Mouse (Mus musculus): Measurements from ENCODE around the gene Ncoa4. TPM values are rescaled to one million over a fixed set of nuclear protein-coding genes. Genes with fewer than 3 reads are reported as not detected.
"Not testable (repeated sequence)": the region's sequence is repeated elsewhere in the genome, so short reads cannot be mapped to it uniquely, and the experiment has no call there.

Ncoa4 gene
- polyA plus RNA-seq, 1 experiment from 2014 or later: 97.2 TPM

DNA sequence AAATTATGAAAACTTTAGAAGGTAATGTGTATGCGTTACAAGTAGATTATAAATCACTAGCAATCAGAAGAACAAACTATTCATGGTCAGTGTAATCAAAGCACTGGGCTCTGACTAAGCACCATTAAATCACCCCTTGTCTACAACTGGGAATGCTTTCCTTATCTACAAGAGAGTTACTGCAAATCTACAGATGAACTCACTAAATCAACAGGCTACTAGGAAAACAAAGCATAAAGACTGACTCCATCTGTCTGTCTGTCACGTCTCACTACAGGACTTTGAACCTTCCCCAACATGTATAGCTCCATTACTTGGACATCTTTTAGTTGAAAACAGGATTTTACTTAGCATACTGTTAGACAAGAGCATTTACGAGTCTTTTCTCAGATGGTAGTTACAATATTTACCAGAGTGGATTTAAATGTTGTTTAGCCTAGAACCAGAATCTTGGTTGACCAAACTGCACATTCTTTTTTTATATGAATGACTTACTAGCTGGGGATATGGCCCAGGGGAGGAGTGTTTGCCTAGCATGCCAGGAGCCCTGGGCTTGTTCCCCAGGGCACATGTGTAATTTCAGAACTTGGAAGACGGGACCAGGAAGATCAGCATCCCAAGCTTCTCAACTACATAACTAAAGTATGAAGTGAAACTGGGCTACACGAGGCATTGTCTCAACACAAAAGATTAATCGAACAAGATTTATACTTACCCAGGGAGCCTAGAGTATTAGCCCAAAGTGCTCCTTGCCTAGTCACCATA is 31.1 kb downstream of the Ncoa4 start:
- H3K27ac ChIP-seq: no peak overlapping the region
- ATAC-seq (replicated peaks; ENCODE audit: low FRiP score, low read depth): no peak
- no peaks in the 10 kb centered on the region for H3K27me3 ChIP-seq (ENCODE audit: insufficient read depth, low read length)
- H3K9ac ChIP-seq (ENCODE audit: low read depth, low read length): no peak overlapping the region
- TF ChIP-seq CTCF (IDR thresholded peaks at IDR 0.05; ENCODE audit: low read depth): no peak
- WGBS: 73% methylated on average over 6 of the region's 6 CpGs
- DNase-seq (ENCODE audit: low spot score): no peak
- peaks cover 39% of the 10 kb centered on the region for H3K36me3 ChIP-seq (ENCODE audit: insufficient read depth, low read length)
- no peaks in the 10 kb centered on the region for H3K4me1 ChIP-seq (replicated peaks; ENCODE audit: insufficient read depth, low read length)
- H3K9me3 ChIP-seq (replicated peaks; ENCODE audit: low read length): no peaks in the 10 kb centered on the region
- no peak overlapping the region for H3K4me2 ChIP-seq (ENCODE audit: low read length)
- no peak overlapping the region for H3K4me3 ChIP-seq (replicated peaks; ENCODE audit: low read depth, low read length)

GRCm38 (mm10) chr14:32191926-32192325 is 32.3 kb downstream of the Ncoa4 start:
- DNase-seq (ENCODE audit: low spot score) (no peak), ATAC-seq (replicated peaks; ENCODE audit: low FRiP score, low read depth) (no peak)
- 93% methylated on average over 5 of the region's 5 CpGs for WGBS
- Histone ChIP-seq H3K9me3 (replicated peaks; ENCODE audit: low read length) (no peaks in the 10 kb centered on the region), H3K36me3 (ENCODE audit: insufficient read depth, low read length) (peaks cover 38% of the 10 kb centered on the region), H3K9ac (ENCODE audit: low read depth, low read length) (no peak overlapping the region), H3K4me1 (replicated peaks; ENCODE audit: insufficient read depth, low read length) (no peaks in the 10 kb centered on the region), H3K4me2 (ENCODE audit: low read length) (no peak overlapping the region), H3K4me3 (replicated peaks; ENCODE audit: low read depth, low read length) (no peak overlapping the region), H3K27me3 (ENCODE audit: insufficient read depth, low read length) (no peaks in the 10 kb centered on the region), H3K27ac (no peak overlapping the region)
- TF ChIP-seq CTCF (IDR thresholded peaks at IDR 0.05; ENCODE audit: low read depth): no peak

DNA sequence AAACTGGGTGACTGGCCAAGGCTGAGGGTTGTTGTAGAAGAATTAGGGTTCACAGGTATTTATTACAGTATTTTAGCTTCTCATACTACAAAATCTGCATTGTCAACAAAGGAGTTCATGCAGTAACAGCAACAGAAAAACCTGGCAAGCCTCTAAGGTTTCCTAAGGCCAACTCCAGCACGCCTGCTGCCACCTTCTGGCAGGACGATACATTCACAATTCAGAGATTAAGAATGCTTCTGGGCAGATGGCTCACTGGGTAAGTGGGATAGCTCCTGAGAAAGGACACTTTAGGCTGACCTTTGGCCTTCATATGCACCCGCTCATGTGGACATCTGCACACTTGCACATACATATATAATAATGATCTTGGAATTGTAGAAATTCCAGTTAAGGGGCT is 32.8 kb downstream of the Ncoa4 start:
- H3K4me2 ChIP-seq (ENCODE audit: low read length): no peak overlapping the region
- H3K27me3 ChIP-seq (ENCODE audit: insufficient read depth, low read length): no peaks in the 10 kb centered on the region
- H3K9ac ChIP-seq (ENCODE audit: low read depth, low read length): no peak overlapping the region
- ATAC-seq (replicated peaks; ENCODE audit: low FRiP score, low read depth) (peak; percentile 52; the same call in 1 of the 2 replicates), DNase-seq (ENCODE audit: low spot score) (peak; percentile 85)
- no peak overlapping the region for H3K4me3 ChIP-seq (replicated peaks; ENCODE audit: low read depth, low read length)
- no peak overlapping the region for H3K27ac ChIP-seq
- peak; percentile 81 for TF ChIP-seq CTCF (IDR thresholded peaks at IDR 0.05; ENCODE audit: low read depth)
- H3K4me1 ChIP-seq (replicated peaks; ENCODE audit: insufficient read depth, low read length): no peaks in the 10 kb centered on the region
- no peaks in the 10 kb centered on the region for H3K9me3 ChIP-seq (replicated peaks; ENCODE audit: low read length)
- H3K36me3 ChIP-seq (ENCODE audit: insufficient read depth, low read length): peaks cover 37% of the 10 kb centered on the region
- 44% methylated on average over 3 of the region's 3 CpGs for WGBS

DNA sequence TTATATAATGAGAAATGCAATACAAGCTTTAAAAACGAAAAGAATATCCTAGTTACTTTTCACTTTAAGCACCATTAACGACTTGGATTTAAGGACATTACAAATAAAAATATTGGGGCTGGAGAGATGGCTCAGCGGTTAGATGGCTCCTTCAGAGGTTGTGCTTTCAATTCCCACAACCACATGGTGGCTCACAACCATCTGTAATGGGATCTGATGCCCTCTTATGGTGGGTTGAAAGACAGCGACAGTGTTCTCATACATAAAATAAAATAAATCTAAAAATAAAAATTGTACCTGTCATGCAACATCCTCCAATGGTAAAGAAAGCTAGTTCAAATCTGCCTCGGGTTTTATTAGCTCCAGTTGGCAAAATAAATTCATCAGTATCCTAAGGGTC is 33.9 kb downstream of the Ncoa4 start:
- peak; percentile 41; the same call in 1 of the 2 replicates for TF ChIP-seq CTCF (IDR thresholded peaks at IDR 0.05; ENCODE audit: low read depth)
- H3K4me3 ChIP-seq (replicated peaks; ENCODE audit: low read depth, low read length); H3K27me3 ChIP-seq (ENCODE audit: insufficient read depth, low read length); H3K9ac ChIP-seq (ENCODE audit: low read depth, low read length); H3K9me3 ChIP-seq (replicated peaks; ENCODE audit: low read length); DNase-seq (ENCODE audit: low spot score); H3K27ac ChIP-seq; H3K4me1 ChIP-seq (replicated peaks; ENCODE audit: insufficient read depth, low read length); H3K4me2 ChIP-seq (ENCODE audit: low read length); ATAC-seq (replicated peaks; ENCODE audit: low FRiP score, low read depth): not testable (repeated sequence)
- peaks cover 32% of the 10 kb centered on the region for H3K36me3 ChIP-seq (ENCODE audit: insufficient read depth, low read length)
- 76% methylated on average over 5 of the region's 5 CpGs for WGBS

- under 1% methylated on average over 25 of the region's 26 CpGs for WGBS
- H3K9ac ChIP-seq (ENCODE audit: low read depth, low read length): peak overlapping the region; percentile 66
- no peak for TF ChIP-seq CTCF (IDR thresholded peaks at IDR 0.05; ENCODE audit: low read depth)
- H3K27me3 ChIP-seq (ENCODE audit: insufficient read depth, low read length): no peaks in the 10 kb centered on the region
- ATAC-seq (replicated peaks; ENCODE audit: low FRiP score, low read depth) (peak; percentile 26; the same call in 1 of the 2 replicates), DNase-seq (ENCODE audit: low spot score) (peak; percentile 43)
- no peaks in the 10 kb centered on the region for H3K9me3 ChIP-seq (replicated peaks; ENCODE audit: low read length)
- H3K4me2 ChIP-seq (ENCODE audit: low read length): peak overlapping the region; percentile 62
- H3K27ac ChIP-seq: peak overlapping the region; percentile 78
- peaks cover 9% of the 10 kb centered on the region for H3K36me3 ChIP-seq (ENCODE audit: insufficient read depth, low read length)
- H3K4me1 ChIP-seq (replicated peaks; ENCODE audit: insufficient read depth, low read length): peaks cover 19% of the 10 kb centered on the region
- H3K4me3 ChIP-seq (replicated peaks; ENCODE audit: low read depth, low read length): peak overlapping the region; percentile 99
Measured at GRCm38 (mm10) chr14:32201354-32201753, 41.7 kb downstream of the Ncoa4 start.

DNA sequence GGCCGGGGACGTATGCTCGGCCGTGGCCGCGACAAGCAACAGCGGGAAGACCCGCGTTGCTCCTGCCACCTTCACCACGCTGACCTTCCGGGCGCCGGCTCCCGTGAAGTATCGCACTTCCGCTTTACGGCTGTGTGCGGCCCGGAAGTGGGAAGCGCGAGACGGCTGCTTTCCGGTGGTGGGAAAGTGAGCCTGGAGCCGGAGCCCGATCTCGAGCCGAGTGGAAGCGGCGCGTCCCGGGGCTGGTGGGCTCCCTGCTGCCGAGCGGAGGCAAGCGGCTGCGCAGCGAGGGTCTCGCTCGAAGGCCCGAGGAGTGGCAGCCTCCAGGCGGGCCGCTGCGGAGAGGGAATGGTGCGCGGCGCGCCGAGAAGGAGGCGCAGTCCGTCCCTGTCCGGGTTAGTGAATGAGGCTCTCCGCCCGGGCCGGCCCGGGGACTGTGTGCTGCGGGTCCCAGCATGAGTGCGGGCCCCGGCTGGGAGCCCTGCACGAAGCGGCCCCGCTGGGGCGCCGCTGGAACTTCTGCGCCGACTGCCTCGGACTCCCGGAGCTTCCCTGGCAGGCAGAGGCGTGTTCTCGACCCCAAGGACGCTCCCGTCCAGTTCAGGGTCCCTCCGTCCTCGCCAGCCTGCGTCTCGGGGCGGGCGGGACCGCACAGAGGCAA is 42.3 kb downstream of the Ncoa4 start, which contains the start of the genes Timm23 and Parg:
Timm23 (minus strand) TSS at position 108 of the 661 bp plus-strand sequence.
Parg (plus strand) TSS at position 159 of the 661 bp plus-strand sequence.
- no peak for TF ChIP-seq CTCF (IDR thresholded peaks at IDR 0.05; ENCODE audit: low read depth)
- Histone ChIP-seq H3K27ac (peak within 1 kb of the TSS; percentile 78), H3K4me1 (replicated peaks; ENCODE audit: insufficient read depth, low read length) (peaks cover 19% of the 10 kb centered on the region), H3K27me3 (ENCODE audit: insufficient read depth, low read length) (no peaks in the 10 kb centered on the region), H3K9me3 (replicated peaks; ENCODE audit: low read length) (no peaks in the 10 kb centered on the region), H3K9ac (ENCODE audit: low read depth, low read length) (peak within 1 kb of the TSS; percentile 96), H3K4me2 (ENCODE audit: low read length) (peak within 1 kb of the TSS; percentile 84), H3K4me3 (replicated peaks; ENCODE audit: low read depth, low read length) (peak within 1 kb of the TSS; percentile 99), H3K36me3 (ENCODE audit: insufficient read depth, low read length) (peaks cover 7% of the 10 kb centered on the region)
- ATAC-seq (replicated peaks; ENCODE audit: low FRiP score, low read depth) (peak; percentile 92), DNase-seq (ENCODE audit: low spot score) (peak; percentile 93)
- under 1% methylated on average over 57 of the region's 77 CpGs for WGBS
